Mouse (Mus musculus): Measurements from ENCODE around the gene Dcp1b. TPM values are rescaled to one million over a fixed set of nuclear protein-coding genes. Genes with fewer than 3 reads are reported as not detected.

Dcp1b gene
- total RNA-seq, 2 experiments from 2014 or later = 17.1 to 23.3 TPM

Other genes starting within 250 kb of the Dcp1b start
- gene Cacna1c, start 21.2 kb downstream of the Dcp1b start, total RNA-seq (2021) = 10 to 100 TPM; 52.3 to 81.7 TPM
- gene Cacna2d4, start 61.3 kb downstream of the Dcp1b start, total RNA-seq (2021) = 1 to 10 TPM; 2.2 to 2.5 TPM
- gene Lrtm2, start 155.5 kb downstream of the Dcp1b start, total RNA-seq (2021) = 10 to 100 TPM; 55.9 to 59.8 TPM
- 10 to 100 TPM; 38.4 to 39.3 TPM for gene Adipor2, start 242.5 kb downstream of the Dcp1b start, total RNA-seq (2021)

Measured in left cerebral cortex, postnatal 36 days (tissue).